Mouse (Mus musculus) lung, postnatal 10 days (tissue): ENCODE measurements around the gene Vasn.

Source experiments
- DNase-seq: peaks from one replicate; pipeline ENCODE4 v3.0.0; 2021

Vasn gene

GRCm38 (mm10) chr16:4643670-4644419, 4.1 kb downstream of the Vasn start:
- DNase-seq, result peak; percentile 93

GRCm38 (mm10) chr16:4645867-4646266, 6.1 kb downstream of the Vasn start:
- DNase-seq, result no peak

- no peak for DNase-seq
Measured at GRCm38 (mm10) chr16:4646831-4647230, 7.1 kb downstream of the Vasn start.

GRCm38 (mm10) chr16:4647651-4648141, 8.0 kb downstream of the Vasn start:
- peak; percentile 75 for DNase-seq

- DNase-seq, result peak; percentile 2
Measured at GRCm38 (mm10) chr16:4648416-4649023, 8.8 kb downstream of the Vasn start.

- no peak for DNase-seq
Measured at GRCm38 (mm10) chr16:4649211-4649610, 9.5 kb downstream of the Vasn start.

- DNase-seq, result no peak
Measured at GRCm38 (mm10) chr16:4649692-4650091, 10.0 kb downstream of the Vasn start.

- DNase-seq, result no peak
Measured at GRCm38 (mm10) chr16:4650161-4650560, 10.4 kb downstream of the Vasn start.

- DNase-seq, result no peak
Measured at GRCm38 (mm10) chr16:4651081-4651480, 11.3 kb downstream of the Vasn start.

GRCm38 (mm10) chr16:4651624-4652023, 11.9 kb downstream of the Vasn start:
- DNase-seq, result no peak

GRCm38 (mm10) chr16:4652707-4653416, 13.1 kb downstream of the Vasn start:
- no peak for DNase-seq

- DNase-seq, result no peak
Measured at GRCm38 (mm10) chr16:4654706-4655105, 15.0 kb downstream of the Vasn start.

- peak; percentile 72 for DNase-seq
Measured at GRCm38 (mm10) chr16:4655251-4655734, 15.6 kb downstream of the Vasn start.

- DNase-seq, result peak; percentile 44
Measured at GRCm38 (mm10) chr16:4655764-4656570, 16.2 kb downstream of the Vasn start.

GRCm38 (mm10) chr16:4656571-4657081, 16.9 kb downstream of the Vasn start:
- no peak for DNase-seq

- no peak for DNase-seq
Measured at GRCm38 (mm10) chr16:4658781-4659245, 19.1 kb downstream of the Vasn start.

GRCm38 (mm10) chr16:4659326-4659725, 19.6 kb downstream of the Vasn start:
- no peak for DNase-seq

- no peak for DNase-seq
Measured at GRCm38 (mm10) chr16:4661605-4662004, 21.9 kb downstream of the Vasn start.

GRCm38 (mm10) chr16:4663806-4664205, 24.1 kb downstream of the Vasn start:
- DNase-seq, result no peak

GRCm38 (mm10) chr16:4665726-4666125, 26.0 kb downstream of the Vasn start:
- no peak for DNase-seq

GRCm38 (mm10) chr16:4667190-4667808, 27.6 kb downstream of the Vasn start:
- peak; percentile 93 for DNase-seq

GRCm38 (mm10) chr16:4670317-4670716, 30.6 kb downstream of the Vasn start:
- DNase-seq, result no peak
